Mouse (Mus musculus): ENCODE data around the gene Olfr624.
"Not testable (repeated sequence)": the region's sequence is repeated elsewhere in the genome, so short reads cannot be mapped to it uniquely, and the experiment has no call there.

Olfr624 gene

DNA sequence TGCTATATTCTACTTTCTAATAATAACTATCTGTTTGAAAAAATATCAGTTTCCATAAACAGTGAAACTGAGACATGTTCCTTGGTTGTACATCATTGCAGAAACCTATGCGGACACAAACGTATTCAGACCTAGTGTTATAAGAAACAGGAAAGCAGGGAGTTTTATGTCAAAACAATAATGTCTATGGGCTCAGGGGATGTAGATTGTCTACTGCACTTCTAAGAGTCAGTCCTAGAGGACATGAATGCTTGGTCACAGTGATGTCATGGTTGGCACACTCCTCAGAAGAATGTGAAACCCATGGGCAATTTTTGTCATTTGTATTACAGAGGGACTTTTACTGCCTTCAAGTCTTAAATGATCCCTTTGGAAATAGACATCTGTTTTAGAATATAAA is at the start of gene Olfr624:
Olfr624 (minus strand) TSS at position 101 of the 400 bp plus-strand sequence.
- DNase-seq = no peak

DNA sequence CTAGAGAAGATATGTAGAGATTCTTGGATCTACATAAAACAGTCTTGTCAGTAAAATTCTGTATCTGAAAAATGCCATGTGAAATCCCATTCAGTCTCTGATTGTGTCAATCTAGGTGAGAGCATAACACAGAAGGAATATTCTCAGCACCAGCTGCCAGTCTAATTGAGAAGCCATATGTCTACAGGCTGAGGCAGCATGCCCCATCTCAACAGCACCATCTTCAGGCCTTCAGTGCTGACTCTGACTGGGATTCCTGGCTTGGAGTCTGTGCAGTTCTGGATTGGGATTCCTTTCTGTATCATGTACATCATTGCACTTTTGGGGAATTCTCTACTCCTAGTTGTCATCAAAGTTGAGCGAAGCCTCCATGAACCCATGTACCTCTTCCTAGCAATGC is 45.4 kb upstream of the Olfr624 start:
- not testable (repeated sequence) for DNase-seq

DNA sequence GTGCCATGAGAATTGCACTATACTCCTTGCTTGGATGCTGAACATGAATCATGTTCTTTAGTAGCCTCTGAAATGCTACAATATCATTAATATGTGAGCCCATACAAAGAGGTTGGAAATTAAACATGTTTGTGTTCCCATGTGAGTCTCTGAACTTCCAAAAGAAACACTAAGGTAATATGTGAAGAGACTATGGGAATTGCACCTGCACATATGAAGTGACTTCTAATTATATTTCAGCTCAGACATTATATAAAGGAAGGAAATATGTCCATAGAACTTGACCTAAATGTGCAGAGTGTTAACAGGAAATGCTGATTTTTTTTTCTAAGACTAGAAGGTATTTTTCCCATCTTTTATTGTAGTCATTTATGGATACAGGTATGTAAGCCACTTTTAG is 43.4 kb upstream of the Olfr624 start, which contains the start of gene Olfr243:
Olfr243 (plus strand) TSS at position 301 of the 400 bp plus-strand sequence.
- DNase-seq = no peak

DNA sequence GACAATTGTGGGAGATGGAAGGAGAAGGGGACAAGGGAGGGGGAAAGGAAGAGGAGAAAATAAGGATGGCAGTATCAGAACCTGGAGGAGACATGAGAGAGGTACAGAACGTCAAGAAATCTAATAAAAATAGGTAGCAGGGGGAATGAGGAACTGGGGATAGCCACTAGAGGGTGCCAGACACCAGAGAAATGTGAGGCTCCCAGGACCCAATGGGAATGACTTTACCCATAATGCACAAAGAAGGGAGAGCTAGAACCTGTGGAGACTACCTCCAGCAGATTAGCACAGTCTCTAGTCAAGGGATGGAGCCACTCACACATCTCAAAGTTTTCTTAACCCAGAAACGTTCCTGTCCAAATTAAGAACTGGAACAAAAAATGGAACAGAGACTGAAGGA is 41.0 kb upstream of the Olfr624 start:
- no peak for DNase-seq

DNA sequence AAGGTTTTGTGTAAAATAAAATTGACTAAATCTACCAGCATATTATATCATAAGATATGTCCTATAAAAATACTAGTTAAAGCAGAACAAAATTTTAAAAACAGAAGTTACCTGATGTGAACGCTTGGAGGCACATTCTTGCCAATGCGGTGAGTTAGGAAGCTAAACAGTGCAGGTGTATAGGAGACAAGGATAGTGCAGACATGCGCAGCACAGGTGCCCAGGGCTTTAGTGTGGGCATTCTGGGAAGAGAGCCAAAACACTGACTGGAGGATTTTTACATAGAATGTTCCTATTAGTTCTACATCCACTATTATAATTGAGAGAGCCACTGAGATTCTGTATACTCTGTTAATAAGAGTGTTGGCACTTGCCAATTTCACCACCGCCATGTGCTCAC is 28.5 kb upstream of the Olfr624 start:
- no peak for DNase-seq

DNA sequence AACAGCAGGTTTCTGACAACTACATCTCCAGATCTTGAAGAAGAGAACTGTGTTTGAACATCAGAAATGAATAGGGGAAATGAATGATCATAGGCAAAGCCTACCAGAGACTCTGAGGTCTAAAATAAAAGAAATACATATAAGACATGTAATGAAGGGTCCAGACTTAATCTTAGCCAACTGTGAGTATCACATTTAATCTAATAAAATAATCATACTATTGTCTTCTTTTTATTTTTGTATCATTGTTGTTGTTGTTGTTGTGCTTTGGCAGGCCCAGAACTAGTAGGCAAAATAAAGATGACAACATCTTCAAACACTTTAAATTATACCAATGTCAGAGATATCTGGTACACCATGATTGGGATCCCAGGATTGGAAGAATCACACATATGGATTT is 11.4 kb upstream of the Olfr624 start, which contains the start of gene Olfr625-ps1:
Olfr625-ps1 (plus strand) TSS at position 301 of the 400 bp plus-strand sequence.
- DNase-seq = no peak

DNA sequence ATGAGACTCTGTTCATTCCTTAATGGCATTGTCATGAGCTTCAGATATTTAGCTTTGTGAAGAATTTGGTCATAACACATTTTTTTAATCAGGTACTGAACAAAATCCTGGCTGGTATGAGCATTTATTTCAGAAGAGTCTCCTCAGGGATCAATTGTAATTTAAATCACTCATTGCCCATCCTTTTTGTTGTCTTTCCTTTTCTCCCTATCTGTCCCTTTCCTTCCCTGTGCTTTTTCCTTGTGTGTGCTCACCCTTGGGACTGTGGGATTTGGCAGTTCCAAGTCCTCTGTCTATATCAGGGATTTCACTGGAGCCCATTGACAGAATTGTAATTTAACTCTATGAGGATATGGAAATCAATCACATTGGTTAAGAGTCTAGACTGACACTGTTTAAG is 7.4 kb downstream of the Olfr624 start, which contains the start of gene Olfr623:
Olfr623 (minus strand) TSS at position 101 of the 400 bp plus-strand sequence.
- no peak for DNase-seq

DNA sequence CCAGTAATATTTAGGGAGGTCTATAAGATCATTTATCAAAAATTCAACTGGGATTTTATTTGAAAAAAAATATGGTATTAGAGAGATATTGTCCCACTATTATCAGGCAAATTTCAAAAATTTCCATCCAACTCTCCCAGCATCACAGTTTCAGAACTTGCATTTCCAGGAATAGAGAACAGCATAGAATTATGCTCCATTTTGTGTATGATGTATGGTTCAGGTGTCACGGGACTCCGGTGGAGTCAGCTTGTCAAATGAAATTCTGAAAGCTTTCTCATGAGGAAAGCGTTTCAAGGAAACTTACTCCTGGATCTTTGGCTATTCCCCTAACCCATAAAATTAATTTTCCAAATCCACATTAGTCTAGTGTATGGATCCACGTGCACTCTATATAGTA is 26.9 kb downstream of the Olfr624 start:
- DNase-seq = no peak

DNA sequence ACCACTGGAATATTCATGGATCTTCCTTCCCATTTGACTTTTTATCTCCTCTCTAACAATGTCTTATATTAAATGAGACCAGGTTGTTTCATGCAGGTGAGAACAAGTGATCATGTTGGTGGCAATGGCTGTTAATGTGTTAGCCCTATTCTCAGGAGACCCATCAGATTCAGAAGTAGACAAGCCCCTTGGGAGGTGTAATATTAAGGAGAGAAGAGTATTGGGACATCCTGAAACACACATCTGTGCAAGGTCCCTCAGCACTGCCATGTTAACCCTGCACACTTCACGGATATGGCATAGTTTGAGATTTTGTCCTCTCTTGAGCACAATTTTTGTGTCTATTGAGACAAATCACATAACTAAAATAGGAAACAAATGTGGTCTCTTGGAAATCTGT is 28.4 kb downstream of the Olfr624 start, which contains the start of gene Olfr622:
Olfr622 (minus strand) TSS at position 101 of the 400 bp plus-strand sequence.
- DNase-seq = no peak

DNA sequence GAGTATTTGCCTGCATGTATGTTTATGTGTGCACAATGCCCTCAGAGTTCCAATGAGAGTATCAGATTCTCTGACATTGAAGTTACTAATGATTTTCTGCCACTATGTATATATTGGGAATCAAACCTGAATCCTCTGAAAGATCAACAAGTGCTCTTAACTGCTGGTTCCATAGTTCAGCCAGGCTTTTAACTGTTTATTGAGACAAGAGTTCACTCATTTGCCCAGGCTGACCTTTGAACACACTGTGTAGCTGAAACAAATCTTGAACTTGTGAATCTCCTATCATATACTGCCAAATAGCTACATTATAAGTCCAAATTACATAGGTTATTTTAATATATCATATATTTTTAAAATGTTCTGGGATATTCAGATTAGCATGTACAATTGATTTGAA is 34.2 kb downstream of the Olfr624 start:
- DNase-seq = no peak

Data from lung, adult 18-20 months (tissue).